ENCODE assay signal across 18 mouse cellular contexts in genomic region chr2:165546341-165546740, GRCm38 (mm10). TPM values are rescaled to one million over a fixed set of nuclear protein-coding genes. Genes with fewer than 3 reads are reported as not detected.
"Had no signal": no experiment of that assay in that cellular context is flagged by ENCODE, and none has a peak within 500 bp of the region (broad histone marks: within the 10 kb centered on the region; RNA-seq: fewer than 3 reads in every experiment).

No protein-coding gene starts in this region.

- DNase-seq: lung, adult 2 months; lung, postnatal 14 days; lung, postnatal 36 days; right cerebral cortex, postnatal 14 days; thymus, postnatal 14 days; thymus, postnatal 36 days had no signal

- H3K4me2 ChIP-seq: lung, embryonic 15.5 days; midbrain, embryonic 11.5 days; midbrain, embryonic 13.5 days; midbrain, embryonic 15.5 days; neural tube, embryonic 12.5 days; stomach, embryonic 15.5 days had no signal

- H3K36me3 ChIP-seq: lung, embryonic 15.5 days; midbrain, embryonic 13.5 days; midbrain, embryonic 15.5 days; neural tube, embryonic 12.5 days; stomach, embryonic 15.5 days had no signal

- H3K27me3 ChIP-seq: lung, embryonic 15.5 days; midbrain, embryonic 13.5 days; midbrain, embryonic 15.5 days; neural tube, embryonic 12.5 days; stomach, embryonic 15.5 days had no signal

- H3K9me3 ChIP-seq: lung, embryonic 15.5 days; megakaryocyte, embryonic 14.5 days; midbrain, embryonic 13.5 days; midbrain, embryonic 15.5 days; neural tube, embryonic 12.5 days; stomach, embryonic 15.5 days had no signal

- ATAC-seq: lung, postnatal 0 days; midbrain, embryonic 13.5 days; midbrain, embryonic 15.5 days had no signal

- H3K27ac ChIP-seq: lung, embryonic 15.5 days; macrophage; midbrain, embryonic 13.5 days; midbrain, embryonic 15.5 days; neural tube, embryonic 12.5 days; stomach, embryonic 15.5 days; stomach, postnatal 0 days had no signal

- H3K9ac ChIP-seq: lung, embryonic 15.5 days; midbrain, embryonic 13.5 days; midbrain, embryonic 15.5 days; neural tube, embryonic 12.5 days; stomach, embryonic 15.5 days had no signal

- H3K4me1 ChIP-seq: lung, embryonic 15.5 days; megakaryocyte, embryonic 14.5 days; stomach, embryonic 15.5 days had no signal

- H3K4me3 ChIP-seq: lung, embryonic 15.5 days; megakaryocyte, embryonic 14.5 days; midbrain, embryonic 13.5 days; midbrain, embryonic 15.5 days; neural tube, embryonic 12.5 days; stomach, embryonic 15.5 days had no signal

RNA-seq across cellular contexts. Expression of gene Slc2a10, which starts 42.8 kb away (rescaled TPM):
- total RNA-seq: monocyte, adult 5-6 weeks; neutrophil, adult 5-6 weeks had no signal
- polyA plus RNA-seq: macrophage had no signal

RNA-seq across cellular contexts. Expression of gene Eya2, which starts 48.5 kb away (rescaled TPM):
- polyA plus RNA-seq: macrophage had no signal
